Comparison of ENCODE assay signal across 9 mouse cellular contexts in the genomic region with DNA sequence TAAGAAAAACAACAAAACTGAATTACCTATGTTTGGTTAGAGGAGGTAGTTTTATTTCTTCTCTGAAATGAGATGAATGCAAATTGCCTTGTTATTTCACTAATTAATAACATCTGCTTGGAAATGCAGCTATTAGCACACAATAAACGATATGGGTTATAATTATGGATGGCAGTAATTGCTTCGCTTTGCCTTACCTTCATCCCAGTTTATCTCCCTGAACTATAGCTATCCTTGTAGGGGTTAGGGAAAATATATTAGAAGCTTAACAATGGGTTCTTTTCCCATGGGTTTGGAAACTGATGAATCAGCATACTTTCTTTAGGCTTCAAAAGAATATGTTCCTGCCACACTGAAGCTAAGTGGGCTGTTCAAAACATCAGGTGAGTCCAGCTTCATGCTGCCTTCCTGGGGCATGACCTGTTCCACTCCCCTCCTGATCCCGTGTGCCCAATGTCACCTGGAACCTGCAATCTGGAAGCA.
"Had no signal": no experiment of that assay in that cellular context is flagged by ENCODE, and none has a peak within 500 bp of the region (broad histone marks: within the 10 kb centered on the region; RNA-seq: fewer than 3 reads in every experiment).

No protein-coding gene starts in this region.

- H3K4me3 ChIP-seq: hindbrain, embryonic 12.5 days; left cerebral cortex, adult 2 months; limb, embryonic 10.5 days; midbrain, embryonic 13.5 days; neural tube, embryonic 12.5 days had no signal

- H3K27ac ChIP-seq: hindbrain, embryonic 12.5 days; left cerebral cortex, adult 2 months; limb, embryonic 10.5 days; midbrain, embryonic 13.5 days; neural tube, embryonic 12.5 days had no signal

- H3K4me2 ChIP-seq: hindbrain, embryonic 12.5 days; midbrain, embryonic 13.5 days; neural tube, embryonic 12.5 days had no signal

- DNase-seq: spleen, adult 18-20 months; thymus, postnatal 36 days had no signal

- H3K9ac ChIP-seq: hindbrain, embryonic 12.5 days; midbrain, embryonic 13.5 days; neural tube, embryonic 12.5 days had no signal

- H3K9me3 ChIP-seq: hindbrain, embryonic 12.5 days; limb, embryonic 10.5 days; midbrain, embryonic 13.5 days; neural tube, embryonic 12.5 days had no signal

- H3K27me3 ChIP-seq: hindbrain, embryonic 12.5 days; midbrain, embryonic 13.5 days; neural tube, embryonic 12.5 days had no signal

- ATAC-seq: hindbrain, embryonic 16.5 days; inflammation-experienced regulatory T-cells, adult 6 months; midbrain, embryonic 13.5 days had no signal

- H3K36me3 ChIP-seq: hindbrain, embryonic 12.5 days; limb, embryonic 10.5 days; midbrain, embryonic 13.5 days; neural tube, embryonic 12.5 days had no signal

- H3K4me1 ChIP-seq: hindbrain, embryonic 12.5 days; midbrain, embryonic 13.5 days; neural tube, embryonic 12.5 days had no signal
